Mouse (Mus musculus) heart, postnatal 0 days (tissue): ENCODE data around the gene Tmem266.

Experiments
- CTCF ChIP-seq: IDR thresholded peaks from 2 replicates; pipeline ENCODE4 v1.5.1; 2016; ENCODE audit warnings: antibody characterized with exemption, control low read depth, low read depth
- EP300 ChIP-seq: IDR thresholded peaks from 2 replicates; pipeline ENCODE4 v1.6.1; 2016; ENCODE audit warnings: antibody characterized with exemption, low read depth

DNA sequence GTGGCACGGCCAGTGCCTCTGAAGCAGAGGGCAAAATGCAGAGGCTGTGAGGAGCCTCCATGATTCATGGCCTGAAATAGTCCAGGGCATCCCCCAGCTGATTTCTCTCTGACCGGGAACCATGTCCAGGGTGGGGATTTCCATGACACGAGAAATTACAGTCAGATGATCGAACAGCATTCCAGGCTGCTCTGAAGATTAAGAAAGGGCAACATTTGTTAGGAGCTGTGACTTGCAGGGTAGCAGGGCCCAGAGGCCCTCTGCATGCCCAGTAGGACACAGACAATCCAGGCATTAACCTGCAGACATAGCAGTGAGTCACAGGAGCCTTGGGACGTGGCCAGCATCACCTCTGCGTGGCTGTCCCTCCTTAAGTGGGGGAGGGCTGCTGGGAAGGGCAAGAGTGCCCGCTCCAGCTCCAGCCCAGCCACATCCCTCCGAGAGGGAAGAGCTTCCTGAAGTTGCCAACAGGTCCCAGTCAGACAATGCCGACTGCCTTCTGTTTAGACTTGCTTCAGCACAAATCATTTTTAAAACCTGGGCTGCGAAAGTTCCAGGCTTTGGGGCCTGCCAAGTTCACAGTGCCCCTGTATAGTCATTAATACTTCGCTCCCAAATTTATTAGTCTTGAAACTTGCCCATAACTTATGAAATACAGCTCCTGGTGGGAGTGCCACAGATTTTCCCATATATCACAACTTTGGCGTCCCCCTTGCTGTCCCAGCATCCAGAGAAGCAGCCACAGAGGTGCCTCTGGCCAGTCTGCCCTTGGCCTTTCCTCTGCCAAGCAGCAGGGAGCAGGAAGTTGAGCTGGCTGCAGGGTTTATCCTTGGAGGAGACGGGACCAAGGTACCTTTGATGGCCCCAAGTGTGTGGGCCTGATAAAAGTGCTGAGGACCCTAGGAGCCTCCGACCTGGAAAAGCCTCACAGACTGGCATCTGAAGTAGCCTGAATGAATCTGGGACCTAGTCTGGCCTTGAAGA, 105.9 kb downstream of the Tmem266 start:
- no peak for TF ChIP-seq CTCF
- no peak for TF ChIP-seq EP300
